Mouse (Mus musculus) monocyte, adult 5-6 weeks (primary cell): ENCODE results near the gene Zbtb1. TPM values are rescaled to one million over a fixed set of nuclear protein-coding genes. Genes with fewer than 3 reads are reported as not detected.

Source experiments
- ATAC-seq: fragments of 153-309, 156-312 bp; replicated peaks from 2 replicates; pipeline ENCODE4 v1.8.0; 2017; ENCODE audit warnings: mild to moderate bottlenecking; ENCODE audit not compliant: low TSS enrichment, insufficient number of reproducible peaks, severe bottlenecking, poor library complexity, low FRiP score
- total RNA-seq: library from RNA; stranded (forward); fragments of 200-1000, 200-491, 200-594 nt; gene quantifications from 3 replicates; pipeline ENCODE4 v1.2.3, GENCODE M21; 2017

The Zbtb1 gene
- total RNA-seq, 1 experiment from 2014 or later: 22.9 TPM

- no peak for ATAC-seq
These were observed 1.8 kb upstream of the Zbtb1 start for GRCm38 (mm10) chr12:76368201-76368789.

GRCm38 (mm10) chr12:76368790-76369205 lies 1.3 kb upstream of the Zbtb1 start:
- no peak for ATAC-seq

GRCm38 (mm10) chr12:76369206-76369977 lies 674 bp upstream of the Zbtb1 start, which contains the start of gene Zbtb25:
Gene Zbtb25 (minus strand): TSS chr12:76369602.
- peak; percentile 28; the same call in 1 of the 2 replicates for ATAC-seq

- ATAC-seq: no peak; the same call in 1 of the 2 replicates
These were observed 935 bp downstream of the Zbtb1 start for GRCm38 (mm10) chr12:76370831-76371571.

- no peak for ATAC-seq
These were observed 2.0 kb downstream of the Zbtb1 start for GRCm38 (mm10) chr12:76372046-76372445.

GRCm38 (mm10) chr12:76372881-76373818 lies 3.1 kb downstream of the Zbtb1 start:
- no peak for ATAC-seq

GRCm38 (mm10) chr12:76373991-76374390 lies 3.9 kb downstream of the Zbtb1 start:
- ATAC-seq: no peak

GRCm38 (mm10) chr12:76374911-76375310 lies 4.8 kb downstream of the Zbtb1 start:
- no peak for ATAC-seq

- ATAC-seq: no peak
These were observed 5.4 kb downstream of the Zbtb1 start for GRCm38 (mm10) chr12:76375506-76375905.

- ATAC-seq: peak; percentile 84
These were observed 6.6 kb downstream of the Zbtb1 start for GRCm38 (mm10) chr12:76376649-76377048.

- ATAC-seq: peak; percentile 50
These were observed 7.0 kb downstream of the Zbtb1 start for GRCm38 (mm10) chr12:76377059-76377458.

- no peak for ATAC-seq
These were observed 7.7 kb downstream of the Zbtb1 start for GRCm38 (mm10) chr12:76377726-76378125.

- no peak for ATAC-seq
These were observed 8.5 kb downstream of the Zbtb1 start for GRCm38 (mm10) chr12:76378556-76378955.

GRCm38 (mm10) chr12:76380151-76380550 lies 10.1 kb downstream of the Zbtb1 start:
- no peak for ATAC-seq

- ATAC-seq: no peak
These were observed 15.3 kb downstream of the Zbtb1 start for GRCm38 (mm10) chr12:76385342-76385741.

- ATAC-seq: no peak
These were observed 18.7 kb downstream of the Zbtb1 start for GRCm38 (mm10) chr12:76388794-76389193.

GRCm38 (mm10) chr12:76391595-76392271 lies 21.7 kb downstream of the Zbtb1 start:
- no peak for ATAC-seq

- ATAC-seq: no peak
These were observed 22.9 kb downstream of the Zbtb1 start for GRCm38 (mm10) chr12:76392979-76393378.
